Comparison of ENCODE assay signal across 18 mouse cellular contexts in genomic region chr15:97572639-97573038, GRCm38 (mm10).
"Had no signal": no experiment of that assay in that cellular context is flagged by ENCODE, and none has a peak within 500 bp of the region (broad histone marks: within the 10 kb centered on the region; RNA-seq: fewer than 3 reads in every experiment).

No protein-coding gene starts in this region.

- H3K27me3 ChIP-seq: limb, embryonic 13.5 days; liver, embryonic 12.5 days; liver, embryonic 15.5 days; lung, embryonic 15.5 days; midbrain, embryonic 12.5 days; midbrain, embryonic 15.5 days; neural tube, embryonic 12.5 days; neural tube, embryonic 15.5 days had no signal

- H3K36me3 ChIP-seq: limb, embryonic 10.5 days; limb, embryonic 13.5 days; liver, embryonic 12.5 days; liver, embryonic 15.5 days; lung, embryonic 15.5 days; midbrain, embryonic 12.5 days; midbrain, embryonic 15.5 days; neural tube, embryonic 12.5 days; neural tube, embryonic 15.5 days had no signal

- H3K4me1 ChIP-seq: limb, embryonic 10.5 days; limb, embryonic 13.5 days; liver, embryonic 15.5 days; midbrain, embryonic 12.5 days; neural tube, embryonic 12.5 days; neural tube, embryonic 15.5 days had no signal

- ATAC-seq: intestine, embryonic 16.5 days; liver, embryonic 12.5 days; midbrain, embryonic 15.5 days had no signal

- H3K27ac ChIP-seq: kidney, postnatal 0 days; limb, embryonic 10.5 days; limb, embryonic 13.5 days; liver, embryonic 12.5 days; liver, embryonic 15.5 days; lung, embryonic 15.5 days; midbrain, embryonic 12.5 days; midbrain, embryonic 15.5 days; neural tube, embryonic 12.5 days; neural tube, embryonic 15.5 days had no signal

- H3K4me2 ChIP-seq: limb, embryonic 13.5 days; liver, embryonic 12.5 days; liver, embryonic 15.5 days; lung, embryonic 15.5 days; midbrain, embryonic 12.5 days; midbrain, embryonic 15.5 days; neural tube, embryonic 12.5 days; neural tube, embryonic 15.5 days had no signal

- H3K4me3 ChIP-seq: limb, embryonic 10.5 days; limb, embryonic 13.5 days; liver, embryonic 12.5 days; liver, embryonic 15.5 days; lung, embryonic 15.5 days; midbrain, embryonic 12.5 days; midbrain, embryonic 15.5 days; neural tube, embryonic 12.5 days; neural tube, embryonic 15.5 days had no signal

- H3K9me3 ChIP-seq: limb, embryonic 10.5 days; limb, embryonic 13.5 days; liver, embryonic 12.5 days; liver, embryonic 15.5 days; lung, embryonic 15.5 days; midbrain, embryonic 12.5 days; midbrain, embryonic 15.5 days; neural tube, embryonic 12.5 days; neural tube, embryonic 15.5 days had no signal

- H3K9ac ChIP-seq: limb, embryonic 13.5 days; liver, embryonic 12.5 days; liver, embryonic 15.5 days; lung, embryonic 15.5 days; midbrain, embryonic 12.5 days; midbrain, embryonic 15.5 days; neural tube, embryonic 12.5 days; neural tube, embryonic 15.5 days had no signal

- DNase-seq: liver; right cerebral cortex, adult 18-20 months; right cerebral cortex, postnatal 25 days; spleen, adult 18-20 months; thymus, adult 18-20 months; thymus, postnatal 14 days; thymus, postnatal 4 days had no signal
